Mouse (Mus musculus) ES-Bruce4 (cell line): ENCODE data around the gene Aox1. TPM values are rescaled to one million over a fixed set of nuclear protein-coding genes. Genes with fewer than 3 reads are reported as not detected.

Experiments
- H3K27ac ChIP-seq: 2 replicates; pipeline ENCODE4 v1.5.1; 2012; ENCODE audit warnings: low read length, inconsistent platforms; ENCODE audit not compliant: insufficient read depth
- H3K27me3 ChIP-seq: 2 replicates; pipeline ENCODE4 v1.6.1; 2012; ENCODE audit warnings: mild to moderate bottlenecking, low read length, inconsistent platforms; ENCODE audit not compliant: control insufficient read depth, poor library complexity, insufficient read depth, severe bottlenecking
- H3K36me3 ChIP-seq: 2 replicates; pipeline ENCODE4 v1.6.1; 2012; ENCODE audit warnings: inconsistent platforms, mild to moderate bottlenecking, low read length, moderate library complexity; ENCODE audit not compliant: control insufficient read depth, poor library complexity, insufficient read depth, severe bottlenecking
- H3K4me1 ChIP-seq: one replicate; pipeline ENCODE4 v1.8.1; 2011; ENCODE audit warnings: low read length; ENCODE audit not compliant: control insufficient read depth, insufficient read depth
- H3K4me3 ChIP-seq: 2 replicates; pipeline ENCODE4 v1.5.1; 2011; ENCODE audit warnings: low read depth, mild to moderate bottlenecking, low read length
- H3K9ac ChIP-seq: 2 replicates; pipeline ENCODE4 v1.6.1; 2012; ENCODE audit warnings: low read depth, mild to moderate bottlenecking, inconsistent platforms; ENCODE audit not compliant: poor library complexity, severe bottlenecking
- H3K9me3 ChIP-seq: replicated peaks from 2 replicates; pipeline ENCODE4 v1.6.1; 2012; ENCODE audit warnings: mild to moderate bottlenecking, low read length, inconsistent platforms; ENCODE audit not compliant: control insufficient read depth, poor library complexity, insufficient read depth, severe bottlenecking
- CTCF ChIP-seq: IDR thresholded peaks from one replicate; pipeline ENCODE4 v1.8.1; 2011; ENCODE audit warnings: low read depth, low read length
- EP300 ChIP-seq: IDR thresholded peaks from 2 replicates; pipeline ENCODE4 v1.6.1; 2011; ENCODE audit warnings: low read depth, low read length; ENCODE audit not compliant: insufficient read depth
- POLR2A ChIP-seq: IDR thresholded peaks from one replicate; pipeline ENCODE4 v1.8.1; 2011; ENCODE audit warnings: low read length; ENCODE audit not compliant: insufficient read depth
- polyA plus RNA-seq: library from polyadenylated mRNA; stranded (reverse); fragments of >200 nt; gene quantifications from 2 replicates; pipeline ENCODE4 v1.2.4, GENCODE M21; 2011; ENCODE audit warnings: low read depth; ENCODE audit not compliant: missing spikeins, insufficient read depth, insufficient read length

The Aox1 gene
- polyA plus RNA-seq, 1 experiment, result 0.52 TPM

DNA sequence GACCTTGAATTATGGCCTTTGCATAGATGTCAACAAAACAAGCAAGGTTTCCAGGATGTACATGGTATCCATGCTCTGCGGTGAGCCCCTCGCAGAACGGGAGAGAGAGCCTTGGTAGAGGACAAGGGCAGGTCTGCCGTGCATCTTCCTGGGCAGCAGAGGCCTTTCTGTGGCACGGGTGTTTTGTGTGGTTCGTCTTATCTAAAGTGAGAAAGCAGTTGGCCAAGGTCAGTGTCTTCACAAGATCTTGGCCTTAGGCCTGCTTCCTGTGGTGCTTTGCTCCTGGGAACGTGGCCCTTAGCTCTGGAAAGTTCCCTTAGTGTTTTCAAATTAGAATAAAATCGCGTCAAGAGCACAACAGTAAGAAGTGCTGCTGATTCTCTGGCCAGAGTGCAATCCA, 41.3 kb downstream of the Aox1 start:
- no peaks in the 10 kb centered on the region for H3K36me3 ChIP-seq
- TF ChIP-seq POLR2A (no peak), CTCF (no peak), EP300 (no peak)

DNA sequence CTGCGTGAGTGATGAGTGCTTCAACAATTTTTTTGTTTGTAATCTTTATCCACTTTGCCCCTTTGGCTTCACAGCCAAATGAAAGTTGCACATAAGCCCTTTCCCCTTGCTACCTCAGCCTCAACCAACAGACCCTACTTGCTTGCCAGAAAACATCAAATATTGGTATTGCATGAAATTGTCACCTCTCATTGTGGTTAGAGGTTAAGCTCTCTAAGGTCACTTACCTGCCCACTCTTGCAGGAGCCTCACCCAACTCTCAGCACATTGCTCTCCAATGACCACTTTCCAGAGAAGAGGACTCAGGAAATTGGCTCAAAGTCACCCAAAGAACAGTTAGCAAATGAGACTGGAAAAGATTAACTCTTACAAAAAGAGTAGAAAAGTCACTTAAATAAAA, 41.8 kb downstream of the Aox1 start:
- H3K9ac ChIP-seq, result no peak overlapping the region
- H3K4me1 ChIP-seq, result no peaks in the 10 kb centered on the region
- no peak overlapping the region for H3K4me3 ChIP-seq
- no peaks in the 10 kb centered on the region for H3K9me3 ChIP-seq
- no peaks in the 10 kb centered on the region for H3K36me3 ChIP-seq
- H3K27ac ChIP-seq, result no peak overlapping the region
- H3K27me3 ChIP-seq, result peaks cover 1% of the 10 kb centered on the region; the same call in 1 of the 2 replicates
- TF ChIP-seq EP300, result no peak
- no peak for TF ChIP-seq CTCF
- no peak for TF ChIP-seq POLR2A

More for the DNA sequence above, 41.3 kb downstream of the Aox1 start:
- Histone ChIP-seq H3K9ac (no peak overlapping the region), H3K4me3 (no peak overlapping the region), H3K27me3 (peaks cover 1% of the 10 kb centered on the region; the same call in 1 of the 2 replicates), H3K27ac (no peak overlapping the region), H3K4me1 (no peaks in the 10 kb centered on the region), H3K9me3 (no peaks in the 10 kb centered on the region)

DNA sequence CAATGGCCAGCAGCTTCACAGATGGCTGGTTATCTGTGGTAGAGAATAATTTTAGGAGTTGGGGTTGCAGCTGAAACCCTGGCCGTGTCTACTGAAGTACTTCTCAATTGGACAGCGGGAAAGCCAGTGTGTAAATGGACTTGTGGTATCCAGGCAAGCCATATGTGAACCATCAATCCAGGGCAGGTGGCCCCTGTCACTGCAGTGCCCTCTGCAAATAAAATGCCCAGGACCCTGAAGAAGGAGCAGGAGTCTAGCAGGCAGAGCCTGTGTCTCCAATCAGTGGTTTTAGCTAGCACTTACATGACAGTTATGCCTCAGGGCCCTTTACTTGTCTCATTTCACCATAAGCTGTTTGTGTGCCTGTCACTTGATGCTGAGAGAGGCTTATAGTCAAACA, 42.7 kb downstream of the Aox1 start:
- H3K4me3 ChIP-seq, result no peak overlapping the region
- TF ChIP-seq POLR2A (no peak), EP300 (no peak), CTCF (no peak)
- no peak overlapping the region for H3K27ac ChIP-seq
- H3K9me3 ChIP-seq, result no peaks in the 10 kb centered on the region
- no peaks in the 10 kb centered on the region for H3K4me1 ChIP-seq
- no peak overlapping the region for H3K9ac ChIP-seq
- H3K27me3 ChIP-seq, result peaks cover 1% of the 10 kb centered on the region; the same call in 1 of the 2 replicates
- H3K36me3 ChIP-seq, result no peaks in the 10 kb centered on the region

DNA sequence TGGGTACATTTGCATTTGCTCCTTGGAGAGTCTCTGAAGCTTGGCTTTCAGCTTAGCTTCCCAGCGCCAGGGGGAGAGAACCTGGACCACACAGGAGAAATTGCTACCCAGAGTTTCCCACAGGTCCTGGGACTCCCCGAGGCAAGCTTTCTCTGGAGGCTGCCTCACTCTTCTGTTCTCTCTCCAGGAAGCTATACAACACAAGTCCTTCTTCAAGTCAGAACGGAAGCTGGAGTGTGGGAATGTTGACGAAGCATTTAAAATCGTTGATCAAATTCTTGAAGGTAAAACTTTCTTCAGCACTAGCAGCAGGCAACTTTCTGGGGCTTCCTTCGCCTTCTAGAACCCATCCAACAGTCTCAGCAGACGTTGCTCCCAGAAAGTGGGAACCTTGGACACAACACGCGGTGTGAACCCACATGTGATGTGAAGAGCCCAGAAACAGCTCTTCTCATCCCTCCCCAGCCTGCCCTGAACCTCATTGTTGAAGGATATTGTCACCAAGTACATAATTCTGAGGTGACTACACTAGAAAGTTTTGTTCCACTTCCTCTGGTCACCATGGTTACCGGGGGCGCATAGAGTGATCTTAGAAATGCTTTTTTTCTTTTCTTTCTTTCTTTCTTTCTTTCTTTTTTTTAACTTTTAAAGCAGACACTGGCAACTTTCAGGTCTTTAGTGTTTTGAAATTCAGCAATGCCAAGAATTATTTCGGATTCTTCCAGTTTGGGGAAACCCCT, 43.4 kb downstream of the Aox1 start:
- H3K4me3 ChIP-seq, result no peak overlapping the region
- H3K27me3 ChIP-seq, result peaks cover 1% of the 10 kb centered on the region; the same call in 1 of the 2 replicates
- TF ChIP-seq EP300 (no peak), POLR2A (no peak), CTCF (no peak)
- H3K9me3 ChIP-seq, result no peaks in the 10 kb centered on the region
- no peak overlapping the region for H3K9ac ChIP-seq
- H3K27ac ChIP-seq, result no peak overlapping the region
- no peaks in the 10 kb centered on the region for H3K36me3 ChIP-seq
- no peaks in the 10 kb centered on the region for H3K4me1 ChIP-seq

DNA sequence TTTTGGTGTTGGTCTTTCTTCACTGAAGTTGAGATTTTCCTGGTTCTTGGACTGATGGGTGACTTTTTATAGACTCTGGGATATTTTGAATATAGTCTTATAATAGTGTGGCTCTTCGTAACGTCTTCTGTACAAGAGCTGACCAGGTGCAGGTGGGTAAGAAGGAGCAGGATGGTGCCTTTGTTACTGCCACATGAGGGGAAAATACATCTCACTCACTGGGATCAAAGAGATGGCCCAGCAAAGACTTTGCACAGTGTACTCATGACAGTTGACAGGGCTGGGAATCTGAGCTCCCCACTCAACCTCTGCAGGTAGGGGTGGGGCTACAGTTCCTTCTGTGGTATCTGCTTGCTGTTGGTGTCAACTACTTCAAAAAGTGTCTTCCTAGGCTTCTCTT, 44.5 kb downstream of the Aox1 start:
- H3K9me3 ChIP-seq, result no peaks in the 10 kb centered on the region
- H3K4me1 ChIP-seq, result no peaks in the 10 kb centered on the region
- no peak overlapping the region for H3K27ac ChIP-seq
- H3K9ac ChIP-seq, result no peak overlapping the region
- H3K36me3 ChIP-seq, result no peaks in the 10 kb centered on the region
- H3K4me3 ChIP-seq, result no peak overlapping the region
- TF ChIP-seq EP300, result no peak
- no peak for TF ChIP-seq CTCF
- TF ChIP-seq POLR2A, result no peak
- H3K27me3 ChIP-seq, result peaks cover 1% of the 10 kb centered on the region; the same call in 1 of the 2 replicates

DNA sequence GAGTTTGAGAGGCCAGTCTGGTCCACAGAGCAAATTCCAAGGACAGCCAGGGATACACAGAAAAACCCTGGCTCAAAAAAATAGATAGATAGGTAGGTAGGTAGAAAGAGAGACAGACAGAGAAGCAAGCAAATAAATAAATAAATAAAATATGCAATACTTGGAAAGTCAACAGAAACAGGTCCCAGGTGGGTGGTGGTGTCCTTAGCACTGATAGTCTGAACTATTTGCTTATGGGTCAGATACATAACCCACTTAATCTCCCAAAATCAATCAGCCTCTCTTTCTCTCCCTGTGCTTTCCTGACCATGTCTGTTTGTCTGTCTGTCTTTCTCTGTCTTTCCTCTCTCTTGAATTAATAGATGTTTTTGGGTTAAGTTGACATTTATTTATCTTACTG, 48.2 kb downstream of the Aox1 start:
- Histone ChIP-seq H3K4me3 (no peak overlapping the region), H3K4me1 (no peaks in the 10 kb centered on the region), H3K9ac (no peak overlapping the region), H3K27ac (no peak overlapping the region), H3K27me3 (peaks cover 1% of the 10 kb centered on the region; the same call in 1 of the 2 replicates), H3K36me3 (no peaks in the 10 kb centered on the region), H3K9me3 (no peaks in the 10 kb centered on the region)
- no peak for TF ChIP-seq CTCF
- TF ChIP-seq EP300, result no peak
- no peak for TF ChIP-seq POLR2A
